Mouse (Mus musculus) granulocyte monocyte progenitor cell, adult 5-6 weeks (primary cell): Measurements from ENCODE around the gene Gm10283. TPM values are rescaled to one million over a fixed set of nuclear protein-coding genes. Genes with fewer than 3 reads are reported as not detected.

Experiments used
- total RNA-seq, 2 experiments: library from RNA; stranded (forward) in 1 of 2; stranded (reverse) in 1 of 2; fragments of 200-712, 200-1000 nt in 1 of 2; fragments of >200 nt in 1 of 2; fragmentation: Nextera tagmentation in 1 of 2; gene quantifications; 2 replicates each; pipeline ENCODE4 v1.2.3; 2014 to 2017

Gm10283 gene
- total RNA-seq, 2 experiments from 2014 or later = not detected

Other genes with a start within 250 kb of the Gm10283 start
- gene Aadat, start 2.7 kb upstream of the Gm10283 start, total RNA-seq (2014; fragmentation: Nextera tagmentation) = not detected in 2 replicates
- not detected in 2 replicates for gene Aadat, start 2.7 kb upstream of the Gm10283 start, total RNA-seq (2017)
- 2.9 and 3.1 TPM in 2 replicates for gene Mfap3l, start 129.6 kb upstream of the Gm10283 start, total RNA-seq (2014; fragmentation: Nextera tagmentation)
- 3.1 and 4.9 TPM in 2 replicates for gene Mfap3l, start 129.6 kb upstream of the Gm10283 start, total RNA-seq (2017)